Mouse (Mus musculus): ENCODE results near the gene Lpar2. TPM values are rescaled to one million over a fixed set of nuclear protein-coding genes. Genes with fewer than 3 reads are reported as not detected.

The Lpar2 gene
- polyA plus RNA-seq, 1 experiment from 2014 or later = 1.8 TPM

- Histone ChIP-seq H3K36me3 (replicated peaks; ENCODE audit: control insufficient read depth, insufficient read depth, low read depth, low read length) (no peaks in the 10 kb centered on the region), H3K4me1 (ENCODE audit: control insufficient read depth, insufficient read depth, low read length) (no peaks in the 10 kb centered on the region), H3K9ac (replicated peaks; ENCODE audit: low read length) (no peak overlapping the region), H3K4me3 (ENCODE audit: low read depth, low read length) (no peak overlapping the region), H3K27ac (replicated peaks; ENCODE audit: low read depth, low read length) (no peak overlapping the region), H3K9me3 (replicated peaks; ENCODE audit: control insufficient read depth, low read length) (no peaks in the 10 kb centered on the region), H3K4me2 (ENCODE audit: low read depth, low read length) (no peak overlapping the region), H3K27me3 (ENCODE audit: control insufficient read depth, insufficient read depth, low read length) (peaks cover 6% of the 10 kb centered on the region)
- no peak for ATAC-seq (replicated peaks; ENCODE audit: insufficient number of reproducible peaks, low FRiP score, low TSS enrichment, low read depth)
- no peak for DNase-seq (ENCODE audit: low spot score)
- 79% methylated on average over 13 of the region's 13 CpGs for WGBS
These were observed 52.4 kb downstream of the Lpar2 start for GRCm38 (mm10) chr8:69874654-69875053.

- no peak overlapping the region for H3K9ac ChIP-seq (replicated peaks; ENCODE audit: low read length)
- no peak overlapping the region for H3K4me2 ChIP-seq (ENCODE audit: low read depth, low read length)
- DNase-seq (ENCODE audit: low spot score) (no peak), ATAC-seq (replicated peaks; ENCODE audit: insufficient number of reproducible peaks, low FRiP score, low TSS enrichment, low read depth) (no peak)
- H3K36me3 ChIP-seq (replicated peaks; ENCODE audit: control insufficient read depth, insufficient read depth, low read depth, low read length) = no peaks in the 10 kb centered on the region
- peaks cover 20% of the 10 kb centered on the region for H3K27me3 ChIP-seq (ENCODE audit: control insufficient read depth, insufficient read depth, low read length)
- WGBS = 32% methylated on average over 10 of the region's 10 CpGs
- H3K4me3 ChIP-seq (ENCODE audit: low read depth, low read length) = no peak overlapping the region
- H3K27ac ChIP-seq (replicated peaks; ENCODE audit: low read depth, low read length) = no peak overlapping the region
- H3K4me1 ChIP-seq (ENCODE audit: control insufficient read depth, insufficient read depth, low read length) = no peaks in the 10 kb centered on the region; the same call in 1 of the 2 replicates
- no peaks in the 10 kb centered on the region for H3K9me3 ChIP-seq (replicated peaks; ENCODE audit: control insufficient read depth, low read length)
These were observed 53.9 kb downstream of the Lpar2 start for GRCm38 (mm10) chr8:69876097-69876496.

DNA sequence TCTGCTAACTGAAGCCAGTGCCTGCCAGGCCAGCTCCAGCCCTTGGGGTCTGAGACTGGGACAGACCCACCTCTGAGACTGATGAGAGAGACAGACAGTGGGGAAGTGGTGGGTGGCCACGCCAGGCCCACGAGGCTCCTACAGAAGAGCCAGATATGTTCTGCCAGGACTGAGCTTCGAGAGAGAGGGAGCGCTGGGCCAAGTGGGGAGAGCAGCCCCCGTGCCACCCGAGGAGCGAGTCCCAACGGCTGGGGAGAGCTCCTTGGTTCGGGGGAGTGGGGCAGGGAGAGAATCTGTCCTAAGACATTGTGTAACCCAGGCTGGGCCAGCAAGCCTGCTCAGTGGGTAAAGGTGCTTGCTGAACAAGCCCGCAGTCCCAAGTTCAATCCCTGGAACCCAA is 54.7 kb downstream of the Lpar2 start:
- ATAC-seq (replicated peaks; ENCODE audit: insufficient number of reproducible peaks, low FRiP score, low TSS enrichment, low read depth) (no peak), DNase-seq (ENCODE audit: low spot score) (no peak)
- Histone ChIP-seq H3K4me2 (ENCODE audit: low read depth, low read length) (no peak overlapping the region), H3K9ac (replicated peaks; ENCODE audit: low read length) (no peak overlapping the region), H3K27me3 (ENCODE audit: control insufficient read depth, insufficient read depth, low read length) (peaks cover 29% of the 10 kb centered on the region), H3K36me3 (replicated peaks; ENCODE audit: control insufficient read depth, insufficient read depth, low read depth, low read length) (no peaks in the 10 kb centered on the region), H3K9me3 (replicated peaks; ENCODE audit: control insufficient read depth, low read length) (no peaks in the 10 kb centered on the region), H3K4me1 (ENCODE audit: control insufficient read depth, insufficient read depth, low read length) (no peaks in the 10 kb centered on the region; the same call in 1 of the 2 replicates), H3K4me3 (ENCODE audit: low read depth, low read length) (no peak overlapping the region), H3K27ac (replicated peaks; ENCODE audit: low read depth, low read length) (no peak overlapping the region)
- WGBS = 73% methylated on average over 10 of the region's 10 CpGs

GRCm38 (mm10) chr8:69877396-69877795 is 55.2 kb downstream of the Lpar2 start:
- ATAC-seq (replicated peaks; ENCODE audit: insufficient number of reproducible peaks, low FRiP score, low TSS enrichment, low read depth) (no peak), DNase-seq (ENCODE audit: low spot score) (no peak)
- Histone ChIP-seq H3K36me3 (replicated peaks; ENCODE audit: control insufficient read depth, insufficient read depth, low read depth, low read length) (no peaks in the 10 kb centered on the region), H3K4me1 (ENCODE audit: control insufficient read depth, insufficient read depth, low read length) (no peaks in the 10 kb centered on the region; the same call in 1 of the 2 replicates), H3K9me3 (replicated peaks; ENCODE audit: control insufficient read depth, low read length) (no peaks in the 10 kb centered on the region), H3K4me2 (ENCODE audit: low read depth, low read length) (no peak overlapping the region), H3K9ac (replicated peaks; ENCODE audit: low read length) (no peak overlapping the region), H3K27ac (replicated peaks; ENCODE audit: low read depth, low read length) (no peak overlapping the region), H3K27me3 (ENCODE audit: control insufficient read depth, insufficient read depth, low read length) (peaks cover 33% of the 10 kb centered on the region), H3K4me3 (ENCODE audit: low read depth, low read length) (no peak overlapping the region)
- WGBS = 84% methylated on average over 4 of the region's 4 CpGs

DNA sequence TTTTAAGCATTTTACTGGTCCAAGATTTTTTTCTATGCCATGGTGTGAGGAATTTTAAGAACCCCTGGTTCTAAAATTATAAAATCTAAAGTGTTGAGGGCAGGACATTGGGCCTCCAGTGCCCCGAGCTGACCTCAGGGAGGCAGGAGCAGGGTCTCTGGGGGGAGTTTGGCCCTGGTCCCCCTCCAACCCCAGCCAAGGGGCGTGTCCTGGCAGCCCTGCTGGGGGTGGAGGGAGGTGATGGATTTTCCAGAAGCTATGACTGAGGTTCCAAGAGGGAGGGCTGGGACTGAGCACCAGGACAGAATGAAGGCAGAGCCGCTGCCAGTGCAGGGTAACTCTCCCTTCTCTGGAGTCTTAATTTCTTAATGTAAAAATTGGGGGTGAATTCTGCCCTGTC is 55.8 kb downstream of the Lpar2 start:
- WGBS = 61% methylated on average over 3 of the region's 3 CpGs
- Histone ChIP-seq H3K4me2 (ENCODE audit: low read depth, low read length) (no peak overlapping the region), H3K27ac (replicated peaks; ENCODE audit: low read depth, low read length) (no peak overlapping the region), H3K4me1 (ENCODE audit: control insufficient read depth, insufficient read depth, low read length) (no peaks in the 10 kb centered on the region; the same call in 1 of the 2 replicates), H3K9ac (replicated peaks; ENCODE audit: low read length) (no peak overlapping the region), H3K27me3 (ENCODE audit: control insufficient read depth, insufficient read depth, low read length) (peaks cover 39% of the 10 kb centered on the region), H3K9me3 (replicated peaks; ENCODE audit: control insufficient read depth, low read length) (no peaks in the 10 kb centered on the region), H3K4me3 (ENCODE audit: low read depth, low read length) (no peak overlapping the region), H3K36me3 (replicated peaks; ENCODE audit: control insufficient read depth, insufficient read depth, low read depth, low read length) (no peaks in the 10 kb centered on the region)
- DNase-seq (ENCODE audit: low spot score) = no peak
- no peak for ATAC-seq (replicated peaks; ENCODE audit: insufficient number of reproducible peaks, low FRiP score, low TSS enrichment, low read depth)

- H3K27ac ChIP-seq (replicated peaks; ENCODE audit: low read depth, low read length) = no peak overlapping the region
- H3K4me2 ChIP-seq (ENCODE audit: low read depth, low read length) = no peak overlapping the region
- no peak overlapping the region for H3K9ac ChIP-seq (replicated peaks; ENCODE audit: low read length)
- H3K36me3 ChIP-seq (replicated peaks; ENCODE audit: control insufficient read depth, insufficient read depth, low read depth, low read length) = no peaks in the 10 kb centered on the region
- H3K4me1 ChIP-seq (ENCODE audit: control insufficient read depth, insufficient read depth, low read length) = no peaks in the 10 kb centered on the region; the same call in 1 of the 2 replicates
- ATAC-seq (replicated peaks; ENCODE audit: insufficient number of reproducible peaks, low FRiP score, low TSS enrichment, low read depth) (no peak), DNase-seq (ENCODE audit: low spot score) (no peak)
- no peak overlapping the region for H3K4me3 ChIP-seq (ENCODE audit: low read depth, low read length)
- no peaks in the 10 kb centered on the region for H3K9me3 ChIP-seq (replicated peaks; ENCODE audit: control insufficient read depth, low read length)
- H3K27me3 ChIP-seq (ENCODE audit: control insufficient read depth, insufficient read depth, low read length) = peaks cover 56% of the 10 kb centered on the region
- WGBS = 57% methylated on average over 8 of the region's 8 CpGs
These were observed 57.4 kb downstream of the Lpar2 start for GRCm38 (mm10) chr8:69879678-69880077.

Other genes with a start within 250 kb of the Lpar2 start
- 35.0 and 36.9 TPM in 2 replicates for gene Zfp868, start 196.9 kb upstream of the Lpar2 start, polyA plus RNA-seq (2014; fragmentation: Nextera tagmentation; extraction: Ambion mirVana)
- gene Zfp964, start 167.9 kb upstream of the Lpar2 start, polyA plus RNA-seq (2014; fragmentation: Nextera tagmentation; extraction: Ambion mirVana) = 2.0 and 2.2 TPM in 2 replicates
- 35.5 and 38.7 TPM in 2 replicates for gene Zfp869, start 111.7 kb upstream of the Lpar2 start, polyA plus RNA-seq (2014; fragmentation: Nextera tagmentation; extraction: Ambion mirVana)
- gene Zfp963, start 72.5 kb upstream of the Lpar2 start, polyA plus RNA-seq (2014; fragmentation: Nextera tagmentation; extraction: Ambion mirVana) = 7.6 and 7.8 TPM in 2 replicates
- not detected in 2 replicates for gene Gm20422, start 47.5 kb upstream of the Lpar2 start, polyA plus RNA-seq (2014; fragmentation: Nextera tagmentation; extraction: Ambion mirVana)
- gene Atp13a1, start 31.3 kb upstream of the Lpar2 start, polyA plus RNA-seq (2014; fragmentation: Nextera tagmentation; extraction: Ambion mirVana) = 35.0 and 35.9 TPM in 2 replicates
- 36.7 and 38.9 TPM in 2 replicates for gene Zfp866, start 31.3 kb upstream of the Lpar2 start, polyA plus RNA-seq (2014; fragmentation: Nextera tagmentation; extraction: Ambion mirVana)
- 4.4 and 4.6 TPM in 2 replicates for gene Gmip, start 13.8 kb upstream of the Lpar2 start, polyA plus RNA-seq (2014; fragmentation: Nextera tagmentation; extraction: Ambion mirVana)
- 13.8 and 14.9 TPM in 2 replicates for gene Pbx4, start 10.1 kb downstream of the Lpar2 start, polyA plus RNA-seq (2014; fragmentation: Nextera tagmentation; extraction: Ambion mirVana)
- 0.32 and 0.66 TPM in 2 replicates for gene Cilp2, start 65.3 kb downstream of the Lpar2 start, polyA plus RNA-seq (2014; fragmentation: Nextera tagmentation; extraction: Ambion mirVana)
- 3.2 and 3.7 TPM in 2 replicates for gene Tssk6, start 79.8 kb downstream of the Lpar2 start, polyA plus RNA-seq (2014; fragmentation: Nextera tagmentation; extraction: Ambion mirVana)
- gene Ndufa13, start 80.1 kb downstream of the Lpar2 start, polyA plus RNA-seq (2014; fragmentation: Nextera tagmentation; extraction: Ambion mirVana) = 158 and 165 TPM in 2 replicates
- 3.6 TPM in 2 replicates for gene Yjefn3, start 80.3 kb downstream of the Lpar2 start, polyA plus RNA-seq (2014; fragmentation: Nextera tagmentation; extraction: Ambion mirVana)
- 64.4 and 78.8 TPM in 2 replicates for gene Gatad2a, start 174.0 kb downstream of the Lpar2 start, polyA plus RNA-seq (2014; fragmentation: Nextera tagmentation; extraction: Ambion mirVana)
- gene Mau2, start 220.3 kb downstream of the Lpar2 start, polyA plus RNA-seq (2014; fragmentation: Nextera tagmentation; extraction: Ambion mirVana) = 44.8 and 47.8 TPM in 2 replicates
- gene Sugp1, start 220.4 kb downstream of the Lpar2 start, polyA plus RNA-seq (2014; fragmentation: Nextera tagmentation; extraction: Ambion mirVana) = 29.1 and 32.1 TPM in 2 replicates